Mouse (Mus musculus): ENCODE measurements around the gene Kiss1r.

Gene Kiss1r

GRCm38 (mm10) chr10:79970415-79971182 lies 53.8 kb downstream of the Kiss1r start, which contains the start of gene Grin3b:
Gene Grin3b (plus strand): TSS chr10:79970715.
- no peak for DNase-seq (ENCODE audit: low spot score)

- DNase-seq (ENCODE audit: low spot score) = no peak
Observed at GRCm38 (mm10) chr10:79971183-79971497, 54.4 kb downstream of the Kiss1r start.
